Mouse (Mus musculus) urinary bladder, postnatal 4 days (tissue): Measurements from ENCODE around the gene Il25.
"Not testable (repeated sequence)": the region's sequence is repeated elsewhere in the genome, so short reads cannot be mapped to it uniquely, and the experiment has no call there.

Experiments
- DNase-seq, 2 experiments: peaks; one replicate each; pipeline ENCODE4 v3.0.0; 2021 to 2022; ENCODE audit warnings: low spot score in 2 of 2

Il25 gene

GRCm38 (mm10) chr14:54953664-54954206 lies 21.2 kb downstream of the Il25 start:
- DNase-seq, result no peak

DNA sequence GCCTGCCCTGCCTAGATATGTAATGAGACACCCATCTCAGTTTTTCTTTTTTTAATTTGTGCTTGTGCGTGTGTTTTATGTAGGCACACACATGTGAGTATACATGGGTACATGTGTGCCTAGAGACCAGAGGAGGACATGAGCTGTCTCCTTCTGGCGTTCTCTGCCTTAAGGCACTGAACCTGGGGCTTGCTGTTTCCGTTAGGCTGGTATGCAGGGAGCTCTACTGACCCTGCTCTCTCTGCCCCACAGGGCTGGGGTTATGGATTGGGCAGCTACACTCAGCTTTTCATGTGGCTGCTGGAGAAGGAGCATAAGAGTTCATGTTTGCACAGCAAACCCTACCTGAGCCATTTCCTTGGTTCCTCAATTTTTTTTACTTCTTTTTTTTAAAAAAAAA lies 22.0 kb downstream of the Il25 start:
- no peak for DNase-seq

- no peak for DNase-seq
Observed at GRCm38 (mm10) chr14:54955481-54955880, 23.0 kb downstream of the Il25 start.

DNA sequence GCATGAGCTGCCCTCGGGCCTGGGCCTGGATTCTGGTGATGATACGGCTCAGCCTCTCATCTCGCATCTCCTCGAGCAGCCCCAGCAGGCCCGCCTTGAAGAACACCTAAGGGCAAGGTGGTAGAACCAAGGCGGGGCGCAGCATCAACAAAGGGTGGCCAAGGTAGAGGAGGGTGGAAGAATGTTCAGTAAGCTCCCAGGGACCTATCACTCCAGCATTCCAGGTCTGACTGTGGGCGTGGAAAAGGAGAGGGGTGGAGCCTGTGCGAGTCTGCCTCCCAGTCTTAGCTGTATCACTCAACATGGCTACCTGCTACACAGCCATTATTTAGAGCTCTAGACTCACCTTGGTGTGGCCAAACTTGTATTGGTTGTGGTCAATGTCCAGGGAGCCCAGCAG lies 24.0 kb downstream of the Il25 start:
- no peak for DNase-seq

GRCm38 (mm10) chr14:54958503-54958902 lies 26.0 kb downstream of the Il25 start:
- no peak for DNase-seq

DNA sequence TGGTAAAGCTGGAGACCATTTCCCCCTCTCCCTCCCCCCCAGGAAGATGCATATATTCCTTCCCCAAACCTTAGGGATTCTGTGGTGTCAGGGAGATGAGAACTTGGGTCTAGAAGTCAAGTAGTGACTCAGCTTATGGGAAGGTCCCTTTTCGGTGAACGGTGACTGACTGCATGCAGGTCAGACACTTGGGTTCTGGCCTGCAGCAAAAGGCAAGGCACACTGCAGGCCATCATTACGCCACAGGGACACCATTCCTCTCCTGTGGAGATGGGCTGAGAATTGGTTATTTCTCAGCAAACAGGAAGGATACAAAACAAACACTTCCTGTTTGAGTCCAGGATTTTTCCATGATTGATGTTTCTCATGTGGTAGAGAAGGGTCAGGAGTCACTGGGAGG lies 26.7 kb downstream of the Il25 start:
- DNase-seq, result no peak

DNA sequence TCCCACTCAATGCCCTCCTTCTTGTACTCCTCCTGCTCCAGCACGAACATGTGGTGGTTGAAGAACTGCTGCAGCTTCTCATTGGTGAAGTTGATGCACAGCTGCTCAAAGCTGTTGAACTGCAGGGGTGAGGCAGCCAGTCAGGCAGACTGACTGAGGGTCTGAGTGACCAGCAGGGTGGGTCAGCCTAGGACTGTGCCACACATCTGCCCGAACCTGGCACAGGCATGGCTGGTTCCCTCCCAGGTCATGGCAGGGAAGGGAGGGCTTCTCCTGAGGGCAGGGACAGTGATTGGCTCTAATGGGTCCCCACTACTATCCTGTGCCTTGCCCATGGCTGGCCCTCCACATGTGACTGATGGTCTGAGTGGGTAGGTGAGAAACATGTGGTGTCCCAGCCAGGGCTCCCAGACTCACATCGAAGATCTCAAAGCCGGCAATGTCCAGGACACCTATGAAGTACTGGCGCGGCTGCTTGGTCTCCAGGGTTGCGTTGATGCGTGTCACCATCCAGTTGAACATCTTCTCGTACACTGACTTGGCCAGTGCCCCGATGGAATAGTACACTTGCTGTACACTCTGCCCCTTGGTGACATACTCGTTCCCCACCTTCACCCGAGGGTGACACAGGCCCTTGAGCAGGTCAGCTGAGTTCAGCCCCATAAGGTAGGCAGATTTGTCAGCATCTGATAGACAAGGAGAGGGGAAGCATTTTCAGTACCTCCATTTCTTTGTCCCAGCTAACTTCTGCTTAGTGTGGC lies 27.5 kb downstream of the Il25 start:
- not testable (repeated sequence) for DNase-seq

DNA sequence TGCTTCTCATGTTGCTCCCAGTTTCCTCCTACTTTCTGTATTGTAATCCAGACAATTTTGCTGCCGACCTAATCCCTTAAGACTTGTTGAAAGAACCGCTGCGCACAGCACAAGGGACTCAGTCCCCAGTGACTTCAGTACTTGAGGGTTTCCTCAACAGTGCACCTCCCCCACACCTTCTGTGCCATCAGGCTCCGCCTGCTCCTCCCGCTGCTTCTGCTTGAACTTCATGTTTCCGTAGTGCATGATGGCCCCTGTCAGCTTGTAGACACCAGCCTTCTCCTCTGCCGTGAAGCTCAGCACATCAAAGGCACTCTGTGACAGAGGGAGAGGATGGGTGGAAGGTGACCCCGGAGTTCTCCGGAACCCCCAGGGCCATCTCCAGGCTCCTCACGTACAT lies 28.3 kb downstream of the Il25 start:
- DNase-seq, result no peak

- DNase-seq, result no peak
Observed at GRCm38 (mm10) chr14:54961487-54961886, 29.0 kb downstream of the Il25 start.

GRCm38 (mm10) chr14:54962714-54963113 lies 30.2 kb downstream of the Il25 start:
- DNase-seq, result no peak

DNA sequence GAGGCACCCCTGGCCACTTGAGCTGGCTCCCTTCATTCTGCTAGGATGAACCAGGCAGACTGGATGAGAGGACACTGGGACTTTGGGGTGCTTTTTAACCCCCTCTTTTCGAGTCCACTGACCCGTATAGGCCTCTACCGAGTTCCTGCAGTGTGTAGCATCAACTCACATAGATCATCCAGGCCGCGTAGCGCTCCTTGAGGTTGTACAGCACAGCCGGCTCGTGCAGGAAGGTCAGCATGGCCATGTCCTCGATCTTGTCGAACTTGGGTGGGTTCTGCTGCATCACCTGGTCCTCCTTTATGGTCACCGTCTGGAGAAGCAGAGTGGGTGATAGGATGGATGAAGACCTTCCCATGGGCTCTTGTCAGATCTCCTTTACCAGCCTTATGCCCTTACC lies 31.2 kb downstream of the Il25 start:
- DNase-seq, result no peak

DNA sequence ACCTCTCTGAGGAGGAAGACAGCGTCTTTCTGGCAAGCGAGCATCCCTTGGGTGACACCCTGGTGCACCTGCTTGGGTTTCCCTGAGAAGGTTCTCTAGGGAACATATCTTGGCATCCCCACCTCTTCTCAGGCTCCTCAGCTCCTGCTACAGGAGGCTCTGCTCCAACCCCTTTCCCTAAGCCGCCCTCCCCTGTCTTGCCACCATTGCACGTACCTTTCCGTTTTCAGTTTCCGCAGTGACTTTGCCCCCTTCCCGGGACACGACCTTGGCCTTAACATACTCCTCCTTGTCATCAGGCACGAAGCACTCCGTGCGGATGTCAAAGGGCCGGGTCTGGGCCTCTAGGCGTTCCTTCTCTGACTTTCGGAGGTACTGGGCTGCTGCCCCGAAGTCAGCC lies 32.5 kb downstream of the Il25 start:
- DNase-seq, result no peak

DNA sequence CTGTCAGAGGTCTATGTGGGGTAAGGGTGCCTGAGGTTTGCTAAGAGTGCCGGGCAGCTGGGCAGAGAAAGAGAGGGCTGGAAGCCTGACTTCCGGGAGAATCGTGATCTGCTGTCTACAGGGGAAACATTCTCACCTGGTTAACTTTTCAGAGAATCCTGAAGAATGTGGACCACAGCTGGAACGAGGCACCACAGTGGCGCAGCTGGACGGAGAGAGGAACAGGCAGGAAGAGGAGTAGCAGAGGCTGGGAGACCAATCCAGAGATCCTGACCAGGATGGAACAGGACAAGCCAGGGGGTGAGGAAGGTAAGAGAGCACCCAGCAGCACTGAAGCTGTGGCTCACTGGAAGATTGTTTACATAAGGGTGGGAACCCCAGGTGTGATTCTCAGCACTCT lies 33.1 kb downstream of the Il25 start:
- DNase-seq, result no peak

DNA sequence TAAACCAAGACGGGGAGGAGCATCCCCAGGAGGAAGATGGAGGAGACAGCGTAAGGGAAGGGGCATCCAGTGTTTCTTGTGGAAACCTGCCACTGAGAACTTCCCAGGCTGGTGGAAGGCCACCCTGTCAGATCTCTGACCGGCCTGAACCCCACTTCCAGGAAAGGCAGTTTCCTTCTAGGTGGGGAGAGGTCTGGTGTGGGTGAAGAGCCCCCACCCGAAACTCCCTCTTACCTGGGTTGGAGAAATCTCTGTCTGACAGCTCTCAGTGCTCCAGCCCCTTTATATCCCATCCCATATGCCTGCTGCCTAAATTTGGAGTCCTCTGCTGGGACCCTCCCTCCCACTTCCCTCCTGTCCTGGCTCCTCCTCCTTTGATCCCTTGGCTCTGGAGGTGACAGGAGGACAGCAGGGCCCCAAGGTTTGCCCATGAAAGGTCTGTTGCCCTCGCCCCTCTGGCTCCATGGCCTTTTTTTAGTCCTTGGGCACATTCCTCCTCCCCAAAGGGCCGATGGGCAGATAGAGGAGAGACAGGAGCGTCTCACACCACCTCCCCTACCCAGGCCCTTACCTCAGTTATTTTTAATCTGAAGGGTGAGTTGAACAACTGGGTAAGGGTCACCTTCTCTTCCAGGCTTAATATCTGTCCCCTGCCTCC lies 34.0 kb downstream of the Il25 start, which contains the start of gene Myh6:
Myh6 (minus strand) TSS at position 608 of the 658 bp plus-strand sequence.
- no peak for DNase-seq

GRCm38 (mm10) chr14:54967874-54968273 lies 35.4 kb downstream of the Il25 start:
- no peak for DNase-seq

DNA sequence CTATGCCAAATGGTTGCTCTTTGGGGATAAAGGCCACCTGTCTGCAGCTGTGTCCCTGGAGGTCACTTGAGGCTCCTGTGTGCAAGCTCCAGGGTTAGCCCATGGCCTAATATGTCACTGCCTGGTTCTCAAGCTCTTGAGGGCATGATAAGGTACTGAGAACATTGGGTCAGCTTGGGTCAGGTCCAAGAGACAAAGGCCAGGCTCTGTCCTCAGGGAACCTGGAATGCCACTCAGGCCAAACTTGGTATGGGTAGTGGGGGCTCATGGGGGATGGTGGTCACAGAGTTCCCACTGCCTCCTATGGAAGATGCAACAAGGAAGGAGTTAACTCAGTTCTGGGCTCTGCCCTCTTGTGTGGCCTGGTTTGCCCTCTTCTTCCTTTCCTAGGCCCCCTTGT lies 35.8 kb downstream of the Il25 start:
- DNase-seq, result no peak

DNA sequence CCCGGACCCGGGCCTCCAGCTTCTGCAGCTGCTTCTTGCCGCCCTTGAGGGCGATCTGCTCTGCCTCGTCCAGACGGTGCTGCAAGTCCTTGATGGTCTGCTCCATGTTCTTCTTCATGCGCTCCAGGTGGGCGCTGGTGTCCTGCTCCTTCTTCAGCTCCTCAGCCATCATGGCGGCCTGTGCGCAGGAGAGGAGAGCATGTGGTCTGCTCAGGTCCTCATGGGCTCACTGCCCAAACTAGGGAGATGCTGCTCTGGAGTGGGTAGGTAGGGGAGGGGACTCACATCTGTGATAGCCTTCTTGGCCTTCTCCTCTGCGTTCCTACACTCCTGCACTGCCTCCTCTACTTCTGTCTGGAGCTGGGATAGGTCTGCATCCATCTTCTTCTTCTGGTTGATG lies 40.3 kb downstream of the Il25 start:
- DNase-seq, result not testable (repeated sequence)

DNA sequence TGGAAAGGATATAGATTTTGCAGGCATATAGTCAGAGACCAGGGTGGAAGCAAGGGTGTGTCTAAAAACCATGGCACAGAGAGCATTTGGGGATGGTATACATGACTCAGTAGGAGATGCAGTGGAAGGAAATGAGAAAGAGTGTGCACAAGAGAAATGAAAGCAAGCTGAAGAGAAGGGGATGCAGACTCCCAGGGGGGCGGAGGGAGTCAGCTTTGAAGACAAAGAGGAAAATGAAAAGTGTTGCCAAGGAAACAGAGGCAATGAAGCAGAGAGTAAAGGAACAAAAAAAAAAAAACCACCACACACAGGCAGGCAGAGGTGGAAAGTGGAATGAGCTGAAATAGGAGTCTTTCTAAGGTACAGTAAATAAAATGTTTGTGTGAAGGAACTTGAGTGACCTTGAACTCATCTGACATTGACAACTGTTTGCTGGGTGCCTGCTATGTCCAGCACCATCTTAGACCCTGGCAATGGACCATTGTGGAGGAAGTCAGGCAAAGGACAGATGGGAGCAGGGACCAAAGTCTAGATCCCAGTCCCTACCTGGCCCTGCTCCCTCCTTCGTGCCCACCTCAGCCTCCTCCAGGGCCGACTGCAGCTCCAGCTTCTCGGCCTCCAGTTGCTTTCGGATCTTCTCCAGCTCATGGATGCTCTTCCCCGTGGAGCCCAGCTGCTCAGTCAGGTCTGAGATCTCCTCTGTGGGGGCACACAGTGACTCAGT lies 41.7 kb downstream of the Il25 start:
- DNase-seq, result no peak

DNA sequence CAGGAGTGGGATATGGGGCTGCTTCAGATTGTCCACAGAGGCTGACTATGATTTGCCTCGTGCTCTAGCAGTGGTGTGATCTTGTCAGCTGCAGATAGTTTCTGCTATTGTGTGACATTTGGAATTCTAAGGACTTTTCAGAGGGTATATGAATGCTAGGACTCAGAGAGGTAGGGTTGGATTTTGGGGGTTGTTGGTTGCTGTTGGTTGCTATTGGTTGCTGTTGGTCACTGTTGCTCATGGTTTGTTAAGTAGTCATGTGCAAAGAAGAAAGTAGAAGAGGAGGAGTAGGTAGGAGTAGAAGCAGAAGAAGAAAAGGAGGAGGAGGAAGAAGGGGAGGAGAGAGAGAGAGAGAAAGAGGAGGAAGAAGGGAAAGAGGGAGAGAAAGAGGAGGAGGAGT lies 44.1 kb downstream of the Il25 start, which contains the start of gene Gm17428:
Gm17428 (plus strand) TSS at position 301 of the 400 bp plus-strand sequence.
- no peak for DNase-seq

DNA sequence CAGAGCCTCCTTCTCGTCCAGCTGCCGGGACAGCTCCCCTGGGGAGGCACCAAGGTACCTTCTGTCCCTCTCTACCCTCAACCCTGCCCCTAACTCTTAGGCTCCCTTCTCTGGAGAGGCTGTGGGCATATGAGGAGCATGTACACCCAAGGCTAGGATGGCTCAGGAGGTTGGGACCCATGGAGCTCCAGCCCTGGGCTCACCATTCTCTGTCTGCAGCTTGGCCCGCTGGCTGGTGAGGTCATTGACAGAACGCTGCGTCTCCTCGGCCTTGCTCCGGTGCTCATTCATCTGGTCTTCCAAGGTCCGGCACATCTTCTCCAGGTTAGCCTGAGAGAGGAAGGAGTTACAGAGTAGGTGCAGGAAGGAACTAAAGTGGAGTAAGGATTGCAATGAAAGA lies 46.2 kb downstream of the Il25 start:
- no peak for DNase-seq

DNA sequence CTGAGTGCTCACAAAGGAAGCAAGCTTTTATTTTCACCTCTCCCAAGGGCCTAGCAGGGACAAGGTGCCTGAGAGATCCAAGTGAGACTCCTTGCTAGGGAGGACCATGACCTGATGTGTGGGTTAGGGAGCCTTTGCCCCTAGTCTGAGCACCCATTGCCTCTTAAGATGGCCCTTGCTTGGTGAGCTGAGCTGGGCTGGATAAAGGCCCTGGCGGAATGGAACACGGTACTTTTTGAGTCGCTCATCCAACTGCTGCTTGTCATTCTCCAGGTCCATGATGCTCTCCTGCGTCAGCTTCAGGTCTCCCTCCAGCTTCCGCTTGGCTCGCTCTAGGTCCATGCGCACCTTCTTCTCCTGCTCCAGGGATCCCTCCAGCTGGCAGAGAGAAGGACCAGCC lies 49.4 kb downstream of the Il25 start:
- no peak for DNase-seq
